Mouse (Mus musculus): Measurements from ENCODE around the gene Hmgb2.
A peak's percentile ranks its signal among the peaks of the same experiment; 100 is the strongest.
"Not testable (repeated sequence)": the region's sequence is repeated elsewhere in the genome, so short reads cannot be mapped to it uniquely, and the experiment has no call there.

The Hmgb2 gene

GRCm38 (mm10) chr8:57512141-57513056 lies 692 bp downstream of the Hmgb2 start:
- peak; percentile 40 to 71 for DNase-seq

- DNase-seq: not testable (repeated sequence)
Observed at GRCm38 (mm10) chr8:57513178-57513661, 1.5 kb downstream of the Hmgb2 start.

GRCm38 (mm10) chr8:57516685-57517084 lies 5.0 kb downstream of the Hmgb2 start:
- not testable (repeated sequence) for DNase-seq

GRCm38 (mm10) chr8:57517723-57518122 lies 6.0 kb downstream of the Hmgb2 start:
- DNase-seq: no peak

GRCm38 (mm10) chr8:57520186-57520786 lies 8.6 kb downstream of the Hmgb2 start:
- DNase-seq: no peak

- DNase-seq: no peak
Observed at GRCm38 (mm10) chr8:57528036-57528435, 16.3 kb downstream of the Hmgb2 start.

- DNase-seq: peak in 1 of 2 experiments; percentile 29
Observed at GRCm38 (mm10) chr8:57530238-57530637, 18.5 kb downstream of the Hmgb2 start.

- peak; percentile 89 for DNase-seq
Observed at GRCm38 (mm10) chr8:57530666-57531349, 19.1 kb downstream of the Hmgb2 start.

GRCm38 (mm10) chr8:57532223-57532622 lies 20.5 kb downstream of the Hmgb2 start:
- peak in 1 of 2 experiments; percentile 34 for DNase-seq

GRCm38 (mm10) chr8:57533106-57533505 lies 21.4 kb downstream of the Hmgb2 start:
- no peak for DNase-seq

- DNase-seq: no peak
Observed at GRCm38 (mm10) chr8:57534495-57534894, 22.8 kb downstream of the Hmgb2 start.

GRCm38 (mm10) chr8:57536167-57536566 lies 24.5 kb downstream of the Hmgb2 start:
- no peak for DNase-seq

GRCm38 (mm10) chr8:57538601-57539000 lies 26.9 kb downstream of the Hmgb2 start:
- DNase-seq: no peak

GRCm38 (mm10) chr8:57540110-57540838 lies 28.6 kb downstream of the Hmgb2 start:
- peak; percentile 63 to 86 for DNase-seq

- no peak for DNase-seq
Observed at GRCm38 (mm10) chr8:57540951-57541350, 29.2 kb downstream of the Hmgb2 start.

GRCm38 (mm10) chr8:57541405-57541804 lies 29.7 kb downstream of the Hmgb2 start:
- DNase-seq: no peak

GRCm38 (mm10) chr8:57546401-57546800 lies 34.7 kb downstream of the Hmgb2 start:
- no peak for DNase-seq

- no peak for DNase-seq
Observed at GRCm38 (mm10) chr8:57546834-57547233, 35.1 kb downstream of the Hmgb2 start.

- no peak for DNase-seq
Observed at GRCm38 (mm10) chr8:57547581-57547980, 35.9 kb downstream of the Hmgb2 start.

GRCm38 (mm10) chr8:57552102-57553032 lies 40.7 kb downstream of the Hmgb2 start:
- DNase-seq: no peak

- DNase-seq: no peak
Observed at GRCm38 (mm10) chr8:57560926-57561325, 49.2 kb downstream of the Hmgb2 start.
